Mouse (Mus musculus) erythroblast, embryonic 14.5 days (primary cell): Measurements from ENCODE around the gene Zfp575. TPM values are rescaled to one million over a fixed set of nuclear protein-coding genes. Genes with fewer than 3 reads are reported as not detected.

Experiments
- H3K27me3 ChIP-seq: 2 replicates; pipeline ENCODE4 v1.6.1; 2012; ENCODE audit warnings: inconsistent platforms; ENCODE audit not compliant: control insufficient read depth
- H3K36me3 ChIP-seq: 2 replicates; pipeline ENCODE4 v1.6.1; 2012; ENCODE audit warnings: mild to moderate bottlenecking, inconsistent platforms; ENCODE audit not compliant: control insufficient read depth
- H3K4me1 ChIP-seq: 2 replicates; pipeline ENCODE4 v1.6.1; 2012; ENCODE audit warnings: inconsistent platforms; ENCODE audit not compliant: control insufficient read depth
- H3K4me3 ChIP-seq: replicated peaks from 2 replicates; pipeline ENCODE3; 2012; ENCODE audit warnings: moderate library complexity, mild to moderate bottlenecking, inconsistent platforms
- H3K9me3 ChIP-seq: 2 replicates; pipeline ENCODE4 v1.6.1; 2012; ENCODE audit warnings: low read length, inconsistent platforms, mixed read lengths; ENCODE audit not compliant: control insufficient read depth
- GATA1 ChIP-seq: IDR thresholded peaks from 2 replicates; pipeline ENCODE4 v1.6.1; 2012; ENCODE audit warnings: low read length, inconsistent platforms, mixed read lengths
- TAL1 ChIP-seq: IDR thresholded peaks from 3 replicates; pipeline ENCODE4 v1.6.1; 2012; ENCODE audit warnings: low read length, inconsistent platforms, mixed read lengths
- polyA plus RNA-seq: library from polyadenylated mRNA; stranded (reverse); fragments of >175 nt; gene quantifications from 2 replicates; pipeline ENCODE4 v1.2.3, GENCODE M21; 2012

The Zfp575 gene
- polyA plus RNA-seq, 1 experiment = 0.08 TPM

DNA sequence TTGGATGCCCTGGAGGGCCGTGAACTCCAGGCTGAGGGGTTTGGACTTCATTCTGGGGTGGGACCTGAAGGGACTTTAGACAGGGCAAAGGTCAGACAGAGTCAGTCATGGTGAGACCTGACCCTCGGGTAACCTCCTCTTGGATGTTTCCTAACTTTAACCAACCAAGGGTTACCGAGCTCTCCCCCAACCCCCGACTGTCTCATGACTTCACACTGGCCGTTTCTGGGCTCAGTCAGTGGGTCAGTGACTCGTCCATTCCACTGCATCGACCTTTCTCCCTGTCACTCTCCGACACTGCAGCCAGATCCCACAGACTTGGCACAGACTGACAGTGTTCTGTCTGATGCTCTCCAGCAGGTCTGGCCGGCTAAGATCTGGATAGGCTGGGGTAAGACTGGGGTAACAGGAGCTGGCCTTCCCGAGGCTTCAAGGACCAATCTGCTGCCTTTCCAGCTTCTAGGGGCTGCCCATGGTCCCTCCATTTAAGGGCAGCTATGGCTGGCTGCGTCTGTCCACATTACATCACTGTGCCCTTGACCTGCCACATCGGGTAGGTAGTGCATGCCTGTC is 13.1 kb downstream of the Zfp575 start:
- Histone ChIP-seq H3K36me3 (peaks cover 41% of the 10 kb centered on the region), H3K9me3 (no peaks in the 10 kb centered on the region), H3K4me1 (peaks cover 1% of the 10 kb centered on the region; the same call in 1 of the 2 replicates), H3K4me3 (no peak overlapping the region), H3K27me3 (no peaks in the 10 kb centered on the region)
- TF ChIP-seq GATA1 (no peak), TAL1 (no peak)

DNA sequence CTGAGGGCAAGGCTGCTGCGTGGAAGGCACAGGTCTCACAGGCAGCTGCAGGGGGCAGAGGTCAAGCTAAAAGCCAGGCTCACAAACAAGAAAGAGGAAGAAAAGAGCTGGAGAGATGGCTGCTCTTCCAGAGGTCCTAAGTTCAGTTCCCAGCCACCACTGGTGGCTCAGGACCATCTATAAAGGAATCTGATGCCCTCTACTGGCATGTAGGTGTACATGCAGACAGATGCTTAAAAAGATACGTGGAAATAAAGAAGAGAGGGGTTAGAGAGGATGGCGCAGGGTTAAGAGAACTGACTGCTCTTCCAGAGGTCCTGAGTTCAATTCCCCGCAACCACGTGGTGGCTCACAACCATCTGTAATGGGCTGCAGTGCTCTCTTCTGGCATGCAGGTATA is 15.0 kb downstream of the Zfp575 start:
- no peak overlapping the region for H3K4me3 ChIP-seq
- peaks cover 58% of the 10 kb centered on the region for H3K36me3 ChIP-seq
- peaks cover 1% of the 10 kb centered on the region; the same call in 1 of the 2 replicates for H3K4me1 ChIP-seq
- no peak for TF ChIP-seq GATA1
- no peak for TF ChIP-seq TAL1
- no peaks in the 10 kb centered on the region for H3K9me3 ChIP-seq
- no peaks in the 10 kb centered on the region for H3K27me3 ChIP-seq

DNA sequence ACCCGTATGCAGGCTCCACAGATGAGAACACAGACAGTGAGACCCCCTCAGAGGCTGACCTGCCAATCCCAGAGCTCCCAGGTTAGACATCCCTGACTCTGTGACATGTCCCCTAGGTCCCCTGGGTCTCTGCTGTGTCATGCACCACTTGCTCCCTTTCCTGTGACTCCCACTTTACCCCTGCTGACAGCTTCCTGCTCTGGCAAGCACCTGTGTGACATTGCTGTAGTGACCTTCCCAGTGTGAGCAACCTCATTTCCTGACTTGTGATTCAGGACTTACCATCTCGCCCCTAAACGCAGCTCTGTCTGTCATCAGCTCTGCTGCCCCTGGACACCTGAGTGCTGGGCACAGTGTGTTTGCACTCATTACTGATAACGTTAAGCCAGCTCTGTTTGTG is 16.4 kb downstream of the Zfp575 start:
- peaks cover 1% of the 10 kb centered on the region; the same call in 1 of the 2 replicates for H3K4me1 ChIP-seq
- no peaks in the 10 kb centered on the region for H3K27me3 ChIP-seq
- no peaks in the 10 kb centered on the region for H3K9me3 ChIP-seq
- peaks cover 71% of the 10 kb centered on the region for H3K36me3 ChIP-seq
- TF ChIP-seq GATA1 = no peak
- TF ChIP-seq TAL1 = no peak
- no peak overlapping the region for H3K4me3 ChIP-seq

DNA sequence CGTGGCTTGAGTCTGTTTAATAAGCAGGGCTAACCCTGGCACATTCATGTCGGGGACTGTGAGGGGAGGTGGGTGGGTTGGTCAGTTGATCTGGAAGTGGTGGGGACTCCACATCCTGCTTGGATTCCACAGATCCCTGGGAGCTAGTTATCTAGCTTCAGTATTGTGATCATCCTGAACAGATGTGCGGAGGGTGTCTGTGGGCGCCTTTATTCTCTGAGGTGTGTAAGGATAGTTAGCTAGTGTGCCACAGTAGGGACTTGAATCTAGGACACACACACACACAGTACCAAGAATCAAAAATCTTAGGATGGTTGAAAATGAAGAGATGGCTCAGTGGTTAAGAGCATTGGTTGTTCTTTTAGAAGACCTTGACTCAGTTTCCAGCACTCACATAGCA is 18.9 kb downstream of the Zfp575 start:
- Histone ChIP-seq H3K9me3 (no peaks in the 10 kb centered on the region), H3K36me3 (peaks cover 94% of the 10 kb centered on the region), H3K4me1 (no peaks in the 10 kb centered on the region; the same call in 1 of the 2 replicates), H3K4me3 (no peak overlapping the region), H3K27me3 (no peaks in the 10 kb centered on the region)
- no peak for TF ChIP-seq GATA1

DNA sequence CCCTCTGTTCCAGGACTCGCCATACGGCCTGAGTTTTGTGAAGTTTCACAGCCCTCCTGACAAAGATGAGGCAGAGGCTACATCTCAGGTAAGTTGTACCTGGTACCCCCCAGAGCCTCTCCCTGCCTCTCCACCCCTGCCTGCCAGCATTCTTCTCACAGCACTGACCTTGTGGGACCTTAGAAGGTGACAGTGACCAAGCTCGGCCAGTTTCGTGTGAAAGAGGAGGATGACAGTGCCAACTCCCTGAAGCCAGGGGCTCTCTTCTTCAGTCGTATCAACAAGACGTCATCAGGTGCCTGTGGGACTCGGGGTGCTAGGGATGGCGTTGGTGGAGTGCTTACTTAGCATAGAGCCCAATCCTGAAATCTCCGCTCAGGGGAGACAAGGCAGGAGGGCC is 21.2 kb downstream of the Zfp575 start:
- Histone ChIP-seq H3K4me3 (no peak overlapping the region), H3K27me3 (no peaks in the 10 kb centered on the region), H3K36me3 (peaks cover 92% of the 10 kb centered on the region), H3K4me1 (no peaks in the 10 kb centered on the region; the same call in 1 of the 2 replicates), H3K9me3 (no peaks in the 10 kb centered on the region)
- TF ChIP-seq GATA1 (no peak), TAL1 (no peak)

DNA sequence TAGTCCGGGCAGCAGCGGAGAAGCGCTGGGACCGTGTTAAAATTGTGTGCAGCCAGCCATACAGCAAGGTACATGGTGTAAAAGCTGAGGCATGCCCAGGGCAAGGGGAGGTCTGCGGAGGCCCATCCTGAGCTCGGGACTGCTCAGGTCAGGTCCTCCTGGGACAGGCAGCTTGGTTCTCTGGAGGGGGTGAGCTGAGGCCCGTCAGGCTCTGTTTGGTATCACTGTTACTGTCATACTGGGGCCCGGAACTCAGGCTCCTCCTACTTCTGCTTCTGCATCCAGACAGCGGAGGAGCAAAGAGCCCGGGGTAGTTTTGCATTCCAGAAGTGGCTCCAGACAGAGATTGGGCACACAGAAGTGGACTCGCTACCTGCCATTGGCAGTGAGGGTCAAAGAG is 21.8 kb downstream of the Zfp575 start:
- H3K4me3 ChIP-seq = no peak overlapping the region
- TF ChIP-seq GATA1 (no peak), TAL1 (no peak)
- H3K36me3 ChIP-seq = peaks cover 92% of the 10 kb centered on the region
- no peaks in the 10 kb centered on the region for H3K9me3 ChIP-seq
- no peaks in the 10 kb centered on the region; the same call in 1 of the 2 replicates for H3K4me1 ChIP-seq
- no peaks in the 10 kb centered on the region for H3K27me3 ChIP-seq

DNA sequence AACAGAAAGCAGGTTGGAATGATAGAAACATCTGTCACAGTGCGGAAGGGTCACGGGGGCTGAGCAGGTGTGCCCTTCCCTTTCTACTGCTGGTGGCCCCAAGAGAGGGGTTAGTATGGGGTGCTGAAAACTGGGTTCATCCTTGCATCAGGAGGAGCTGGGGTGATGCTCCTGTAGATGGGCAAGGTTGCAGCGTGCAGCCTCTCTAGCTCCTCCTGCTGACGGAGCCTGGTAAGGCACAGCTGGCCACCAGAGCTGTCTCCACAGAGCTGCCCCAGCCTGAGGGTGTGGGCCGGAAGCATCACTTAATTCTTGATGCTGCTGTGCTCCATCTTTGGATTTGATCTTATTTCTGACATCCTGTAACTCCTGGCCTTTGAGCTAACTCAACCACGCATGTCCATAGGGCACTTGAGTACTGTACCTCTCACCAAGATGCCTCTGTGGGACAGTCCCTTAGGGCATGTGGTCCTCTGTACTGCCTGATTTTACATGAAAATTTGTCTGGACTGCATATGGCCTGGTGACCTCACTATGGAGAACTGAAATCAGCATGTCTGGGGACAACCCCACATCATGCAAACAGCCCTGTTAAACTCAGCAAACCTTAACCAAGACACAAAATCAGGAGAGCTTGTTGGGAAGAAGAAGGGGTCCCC is 22.7 kb downstream of the Zfp575 start:
- no peaks in the 10 kb centered on the region for H3K27me3 ChIP-seq
- H3K4me3 ChIP-seq = no peak overlapping the region
- peaks cover 92% of the 10 kb centered on the region for H3K36me3 ChIP-seq
- TF ChIP-seq GATA1 (no peak), TAL1 (no peak)
- H3K9me3 ChIP-seq = no peaks in the 10 kb centered on the region
- H3K4me1 ChIP-seq = no peaks in the 10 kb centered on the region; the same call in 1 of the 2 replicates

DNA sequence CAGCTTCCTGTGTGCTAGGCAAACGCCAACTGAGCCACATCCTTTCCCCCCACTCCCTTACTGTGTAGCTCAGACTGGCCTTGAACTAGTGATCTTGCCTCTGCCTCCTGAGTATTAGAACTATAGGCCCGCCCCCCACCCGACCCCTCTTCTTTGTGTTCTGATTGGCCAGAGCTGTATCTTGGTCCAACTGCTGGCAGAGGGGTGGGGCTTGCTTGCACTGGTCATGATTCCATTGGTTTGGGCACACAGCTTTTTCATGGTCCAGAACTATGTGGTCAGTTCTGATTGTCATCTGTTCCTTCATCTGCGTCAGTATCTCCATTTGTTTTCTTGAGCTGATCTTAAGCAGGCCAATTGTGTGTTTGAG is 23.6 kb downstream of the Zfp575 start:
- Histone ChIP-seq H3K4me1 (no peaks in the 10 kb centered on the region; the same call in 1 of the 2 replicates), H3K27me3 (no peaks in the 10 kb centered on the region), H3K36me3 (peaks cover 96% of the 10 kb centered on the region), H3K9me3 (no peaks in the 10 kb centered on the region), H3K4me3 (no peak overlapping the region)
- TF ChIP-seq TAL1 (no peak), GATA1 (no peak)

DNA sequence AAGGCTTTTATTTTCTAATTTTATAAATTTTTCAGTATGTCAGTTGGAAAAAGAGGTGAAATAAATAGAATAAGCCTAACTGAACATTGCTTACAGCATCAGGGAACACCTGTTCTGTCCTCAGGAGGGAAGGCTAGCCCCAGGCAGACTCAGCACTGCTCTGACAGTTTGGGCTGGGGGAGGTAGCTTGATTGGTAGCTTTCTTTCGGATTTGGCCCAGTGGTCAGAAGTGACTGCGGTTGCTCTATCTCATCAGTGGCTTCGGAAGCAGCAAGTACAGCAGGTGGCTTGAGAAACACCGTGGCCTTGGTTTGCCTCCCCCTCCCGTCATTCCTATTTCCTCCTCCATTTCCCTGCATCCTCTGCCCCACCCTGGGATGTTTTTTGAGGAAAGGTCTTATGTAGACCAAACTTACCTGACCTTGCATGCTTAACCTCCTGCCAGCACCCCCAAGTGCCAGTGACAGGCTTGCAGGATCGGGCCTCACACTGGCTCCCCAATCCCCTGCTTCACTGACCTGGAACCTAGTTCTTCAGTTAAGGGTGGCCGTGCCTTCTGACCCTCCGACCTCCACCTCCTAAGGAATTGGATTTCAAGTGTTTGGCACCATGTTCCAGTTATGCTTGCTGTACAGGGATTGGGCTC is 24.1 kb downstream of the Zfp575 start:
- Histone ChIP-seq H3K9me3 (no peaks in the 10 kb centered on the region), H3K4me3 (no peak overlapping the region), H3K4me1 (no peaks in the 10 kb centered on the region; the same call in 1 of the 2 replicates), H3K36me3 (peaks cover 95% of the 10 kb centered on the region), H3K27me3 (no peaks in the 10 kb centered on the region)
- no peak for TF ChIP-seq GATA1
- no peak for TF ChIP-seq TAL1
